Mouse (Mus musculus) MEL (cell line): ENCODE measurements at regions not wholly inside any gene's neighbourhood (a gene's known extent, or its start where the extent isn't known, plus 50 kb on each side); places are given as distances from the start of the nearest gene placed in this dataset.

Experiments used
- CHD2 ChIP-seq: IDR thresholded peaks from 2 replicates; pipeline ENCODE4 v1.6.1; 2011; ENCODE audit warnings: low read length, improper control_type of control experiment
- CTCF ChIP-seq, 3 experiments: IDR thresholded peaks in 2 of 3; conservative IDR thresholded peaks in 1 of 3; 2 replicates each; pipeline ENCODE4 v1.5.1; 2011 to 2012; ENCODE audit warnings: low read length in 3 of 3, low read depth in 2 of 3, mild to moderate bottlenecking in 2 of 3, improper control_type of control experiment in 1 of 3, inconsistent platforms in 1 of 3, mixed read lengths in 1 of 3, moderate library complexity in 1 of 3; ENCODE audit not compliant: control insufficient read depth in 1 of 3, insufficient read depth in 1 of 3, poor library complexity in 1 of 3, severe bottlenecking in 1 of 3
- MAFK ChIP-seq: IDR thresholded peaks from 2 replicates; pipeline ENCODE4 v1.6.1; 2011; ENCODE audit warnings: low read depth, mild to moderate bottlenecking, low read length, improper control_type of control experiment, borderline replicate concordance
- MYC ChIP-seq: IDR thresholded peaks from 2 replicates; pipeline ENCODE4 v1.6.1; 2011; ENCODE audit warnings: low read depth, mild to moderate bottlenecking, low read length, improper control_type of control experiment, moderate library complexity
- RAD21 ChIP-seq: IDR thresholded peaks from 2 replicates; pipeline ENCODE4 v1.6.1; 2011; ENCODE audit warnings: mild to moderate bottlenecking, low read depth, low read length, improper control_type of control experiment
- SIN3A ChIP-seq: IDR thresholded peaks from 2 replicates; pipeline ENCODE4 v1.6.1; 2012; ENCODE audit warnings: low read length, improper control_type of control experiment, inconsistent platforms
- SMC3 ChIP-seq: IDR thresholded peaks from 2 replicates; pipeline ENCODE4 v1.6.1; 2011; ENCODE audit warnings: low read depth, low read length, improper control_type of control experiment
- ZC3H11A ChIP-seq: IDR thresholded peaks from 2 replicates; pipeline ENCODE4 v1.6.1; 2012; ENCODE audit warnings: low read depth, mild to moderate bottlenecking, inconsistent platforms, low read length, improper control_type of control experiment
- ZNF384 ChIP-seq: IDR thresholded peaks from 2 replicates; pipeline ENCODE4 v1.6.1; 2012; ENCODE audit warnings: low read depth, mild to moderate bottlenecking, inconsistent platforms, low read length, improper control_type of control experiment

DNA sequence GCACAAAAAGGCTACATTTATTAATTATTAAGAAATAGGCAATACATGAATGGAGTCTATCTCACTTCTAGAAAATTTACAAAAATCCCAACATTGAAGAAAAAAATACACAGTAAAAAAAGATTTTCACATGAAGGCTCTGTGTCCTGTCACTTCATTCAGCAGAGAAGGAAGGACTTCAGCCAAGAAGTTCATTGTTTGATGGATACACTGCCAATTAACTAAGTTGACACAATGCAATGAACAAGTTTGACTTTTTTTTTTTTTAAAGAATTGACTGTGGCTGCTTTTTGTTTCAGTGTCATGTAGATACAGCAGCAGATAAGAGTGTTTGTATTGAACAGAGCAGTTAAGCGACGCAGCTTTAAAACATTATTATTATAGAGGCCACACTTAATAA, 1304.3 kb upstream of the Tenm2 start:
- TF ChIP-seq CTCF (IDR thresholded peaks at IDR 0.05 in 2 of 3, conservative IDR thresholded peaks at IDR 0.05 in 1 of 3; ENCODE audit: control insufficient read depth in 1 of 3, insufficient read depth in 1 of 3, low read depth in 2 of 3, low read length in 3 of 3, poor library complexity in 1 of 3, severe bottlenecking in 1 of 3), result no peak
- no peak for TF ChIP-seq ZC3H11A
- no peak for TF ChIP-seq SIN3A
- TF ChIP-seq RAD21, result no peak
- TF ChIP-seq ZNF384, result no peak
- no peak for TF ChIP-seq CHD2
- TF ChIP-seq SMC3, result no peak
- no peak for TF ChIP-seq MAFK
- no peak for TF ChIP-seq MYC
